Mouse (Mus musculus) left cerebral cortex, adult 18-20 months (tissue): ENCODE results near the gene Gucd1. TPM values are rescaled to one million over a fixed set of nuclear protein-coding genes. Genes with fewer than 3 reads are reported as not detected.
"Not testable (repeated sequence)": the region's sequence is repeated elsewhere in the genome, so short reads cannot be mapped to it uniquely, and the experiment has no call there.

ENCODE experiments used
- DNase-seq, 2 experiments: peaks; one replicate each; pipeline ENCODE4 v3.0.0; 2021 to 2022; ENCODE audit warnings: low spot score in 2 of 2, mixed read lengths in 1 of 2
- total RNA-seq, 2 experiments: library from RNA; stranded (reverse); gene quantifications; 2 replicates each; pipeline ENCODE4 v1.2.3; 2021

The Gucd1 gene
- total RNA-seq, 2 experiments from 2014 or later, result 15.3 to 15.9 TPM

- DNase-seq, result no peak
Measured at GRCm38 (mm10) chr10:75505130-75505495, 12.7 kb downstream of the Gucd1 start.

- DNase-seq, result no peak
Measured at GRCm38 (mm10) chr10:75504234-75505129, 13.3 kb downstream of the Gucd1 start.

- DNase-seq, result no peak
Measured at GRCm38 (mm10) chr10:75503692-75504091, 14.1 kb downstream of the Gucd1 start.

GRCm38 (mm10) chr10:75501641-75502040 is 16.1 kb downstream of the Gucd1 start:
- DNase-seq, result no peak

GRCm38 (mm10) chr10:75500345-75500744 is 17.4 kb downstream of the Gucd1 start:
- no peak for DNase-seq

GRCm38 (mm10) chr10:75499791-75500190 is 18.0 kb downstream of the Gucd1 start:
- no peak for DNase-seq

GRCm38 (mm10) chr10:75499214-75499613 is 18.6 kb downstream of the Gucd1 start:
- DNase-seq, result not testable (repeated sequence)

- no peak for DNase-seq
Measured at GRCm38 (mm10) chr10:75495921-75496320, 21.9 kb downstream of the Gucd1 start.

GRCm38 (mm10) chr10:75495304-75495703 is 22.5 kb downstream of the Gucd1 start:
- DNase-seq, result no peak

- DNase-seq, result no peak
Measured at GRCm38 (mm10) chr10:75491936-75492262, 25.9 kb downstream of the Gucd1 start.

GRCm38 (mm10) chr10:75491234-75491935 is 26.4 kb downstream of the Gucd1 start:
- DNase-seq, result no peak

- DNase-seq, result no peak
Measured at GRCm38 (mm10) chr10:75490731-75491130, 27.0 kb downstream of the Gucd1 start.

- no peak for DNase-seq
Measured at GRCm38 (mm10) chr10:75489522-75489921, 28.2 kb downstream of the Gucd1 start.

GRCm38 (mm10) chr10:75487131-75487530 is 30.6 kb downstream of the Gucd1 start:
- no peak for DNase-seq

- peak; percentile 79 to 88 for DNase-seq
Measured at GRCm38 (mm10) chr10:75486086-75486979, 31.4 kb downstream of the Gucd1 start.

GRCm38 (mm10) chr10:75484767-75485166 is 33.0 kb downstream of the Gucd1 start:
- DNase-seq, result no peak

GRCm38 (mm10) chr10:75484066-75484465 is 33.7 kb downstream of the Gucd1 start:
- DNase-seq, result no peak

GRCm38 (mm10) chr10:75482919-75483483 is 34.8 kb downstream of the Gucd1 start:
- DNase-seq, result no peak

GRCm38 (mm10) chr10:75482271-75482670 is 35.5 kb downstream of the Gucd1 start:
- DNase-seq, result no peak

- DNase-seq, result no peak
Measured at GRCm38 (mm10) chr10:75481703-75482102, 36.1 kb downstream of the Gucd1 start.

- no peak for DNase-seq
Measured at GRCm38 (mm10) chr10:75479955-75480354, 37.8 kb downstream of the Gucd1 start.
